Mouse (Mus musculus) MEL (cell line): ENCODE data around the gene Rhoh. TPM values are rescaled to one million over a fixed set of nuclear protein-coding genes. Genes with fewer than 3 reads are reported as not detected.

Experiments used
- DNase-seq: peaks from one replicate; pipeline ENCODE4 v3.0.0; 2011; ENCODE audit warnings: low read depth, low spot score
- H3K27ac ChIP-seq: 2 replicates; pipeline ENCODE4 v1.5.1; 2012; ENCODE audit warnings: low read depth, mild to moderate bottlenecking, control low read depth, low read length, moderate library complexity; ENCODE audit not compliant: control insufficient read depth
- H3K27me3 ChIP-seq, 2 experiments: fragments of 150-350 bp in 1 of 2; sonication (generic) in 1 of 2; 2 replicates each; pipeline ENCODE4 v1.6.1; 2012; ENCODE audit warnings: low read length in 2 of 2, mild to moderate bottlenecking in 2 of 2, improper control_type of control experiment in 1 of 2, moderate library complexity in 1 of 2; ENCODE audit not compliant: insufficient read depth in 2 of 2, control insufficient read depth in 1 of 2
- H3K36me3 ChIP-seq, 2 experiments: 2 replicates each; pipeline ENCODE4 v1.6.1; 2012 to 2014; ENCODE audit warnings: low read length in 2 of 2, improper control_type of control experiment in 1 of 2, inconsistent platforms in 1 of 2, mild to moderate bottlenecking in 1 of 2; ENCODE audit not compliant: insufficient read depth in 2 of 2, control insufficient read depth in 1 of 2
- H3K4me1 ChIP-seq, 2 experiments: fragments of 150-350 bp in 1 of 2; sonication (generic) in 1 of 2; 2 replicates each; pipeline ENCODE4 v1.6.1; 2012; ENCODE audit warnings: low read length in 2 of 2, improper control_type of control experiment in 1 of 2, mild to moderate bottlenecking in 1 of 2; ENCODE audit not compliant: insufficient read depth in 2 of 2, control insufficient read depth in 1 of 2
- H3K4me3 ChIP-seq, 2 experiments: fragments of 150-350 bp in 1 of 2; sonication (generic) in 1 of 2; 2 replicates each; pipeline ENCODE4 v1.5.1; 2012; ENCODE audit warnings: low read depth in 2 of 2, low read length in 2 of 2, mild to moderate bottlenecking in 2 of 2, moderate library complexity in 2 of 2, control low read depth in 1 of 2, improper control_type of control experiment in 1 of 2; ENCODE audit not compliant: control insufficient read depth in 1 of 2, insufficient read depth in 1 of 2
- H3K79me2 ChIP-seq: 2 replicates; pipeline ENCODE4 v1.6.1; 2012; ENCODE audit warnings: mild to moderate bottlenecking, low read length, moderate library complexity; ENCODE audit not compliant: control insufficient read depth, poor library complexity, insufficient read depth
- H3K9ac ChIP-seq: 2 replicates; pipeline ENCODE4 v1.6.1; 2012; ENCODE audit warnings: low read depth, mild to moderate bottlenecking, control low read depth, low read length, moderate library complexity; ENCODE audit not compliant: control insufficient read depth, poor library complexity, severe bottlenecking
- H3K9me3 ChIP-seq: fragments of 150-350 bp; sonication (generic); replicated peaks from 2 replicates; pipeline ENCODE4 v1.6.1; 2012; ENCODE audit warnings: mild to moderate bottlenecking, low read length, improper control_type of control experiment, moderate library complexity; ENCODE audit not compliant: insufficient read depth
- CHD2 ChIP-seq: IDR thresholded peaks from 2 replicates; pipeline ENCODE4 v1.6.1; 2011; ENCODE audit warnings: low read length, improper control_type of control experiment
- CTCF ChIP-seq, 3 experiments: IDR thresholded peaks in 2 of 3; conservative IDR thresholded peaks in 1 of 3; 2 replicates each; pipeline ENCODE4 v1.5.1; 2011 to 2012; ENCODE audit warnings: low read length in 3 of 3, low read depth in 2 of 3, mild to moderate bottlenecking in 2 of 3, improper control_type of control experiment in 1 of 3, inconsistent platforms in 1 of 3, mixed read lengths in 1 of 3, moderate library complexity in 1 of 3; ENCODE audit not compliant: control insufficient read depth in 1 of 3, insufficient read depth in 1 of 3, poor library complexity in 1 of 3, severe bottlenecking in 1 of 3
- E2F4 ChIP-seq: IDR thresholded peaks from 2 replicates; pipeline ENCODE4 v1.6.1; 2011; ENCODE audit warnings: low read depth, low read length, improper control_type of control experiment, borderline replicate concordance
- EP300 ChIP-seq, 2 experiments: IDR thresholded peaks; 2 replicates each; pipeline ENCODE4 v1.6.1; 2011; ENCODE audit warnings: improper control_type of control experiment in 2 of 2, low read length in 2 of 2, low read depth in 1 of 2, mild to moderate bottlenecking in 1 of 2
- ETS1 ChIP-seq: IDR thresholded peaks from 2 replicates; pipeline ENCODE4 v1.6.1; 2012; ENCODE audit warnings: low read depth, mild to moderate bottlenecking, inconsistent platforms, low read length, improper control_type of control experiment, moderate library complexity
- GABPA ChIP-seq: IDR thresholded peaks from 2 replicates; pipeline ENCODE4 v1.6.1; 2012; ENCODE audit warnings: low read depth, mild to moderate bottlenecking, inconsistent platforms, low read length, improper control_type of control experiment, moderate library complexity
- GATA1 ChIP-seq: IDR thresholded peaks from 2 replicates; pipeline ENCODE4 v1.6.1; 2011; ENCODE audit warnings: low read depth, low read length, improper control_type of control experiment
- KAT2A ChIP-seq: conservative IDR thresholded peaks from 2 replicates; pipeline ENCODE4 v1.6.1; 2012; ENCODE audit warnings: low read depth, low read length, improper control_type of control experiment, inconsistent platforms
- MAFK ChIP-seq: IDR thresholded peaks from 2 replicates; pipeline ENCODE4 v1.6.1; 2011; ENCODE audit warnings: low read depth, mild to moderate bottlenecking, low read length, improper control_type of control experiment, borderline replicate concordance
- MAX ChIP-seq: IDR thresholded peaks from 2 replicates; pipeline ENCODE4 v1.6.1; 2011; ENCODE audit warnings: low read length, improper control_type of control experiment
- MAZ ChIP-seq: IDR thresholded peaks from 2 replicates; pipeline ENCODE4 v1.6.1; 2012; ENCODE audit warnings: low read depth, mild to moderate bottlenecking, inconsistent platforms, low read length, improper control_type of control experiment
- MYB ChIP-seq: IDR thresholded peaks from 2 replicates; pipeline ENCODE4 v1.6.1; 2011; ENCODE audit warnings: mild to moderate bottlenecking, low read depth, low read length, improper control_type of control experiment
- NELFE ChIP-seq: IDR thresholded peaks from 2 replicates; pipeline ENCODE4 v1.6.1; 2011; ENCODE audit warnings: low read depth, low read length, improper control_type of control experiment
- POLR2AphosphoS5 ChIP-seq: IDR thresholded peaks from 2 replicates; pipeline ENCODE4 v1.6.1; 2012; ENCODE audit warnings: low read depth, borderline replicate concordance, mild to moderate bottlenecking, inconsistent platforms, low read length, moderate library complexity, mixed read lengths
- RCOR1 ChIP-seq: IDR thresholded peaks from 2 replicates; pipeline ENCODE4 v1.6.1; 2012; ENCODE audit warnings: low read depth, mild to moderate bottlenecking, inconsistent platforms, low read length, improper control_type of control experiment
- SMC3 ChIP-seq: IDR thresholded peaks from 2 replicates; pipeline ENCODE4 v1.6.1; 2011; ENCODE audit warnings: low read depth, low read length, improper control_type of control experiment
- TAL1 ChIP-seq: IDR thresholded peaks from 2 replicates; pipeline ENCODE4 v1.6.1; 2012; ENCODE audit warnings: mild to moderate bottlenecking, inconsistent platforms, low read length, moderate library complexity, mixed read lengths
- TBP ChIP-seq: IDR thresholded peaks from 2 replicates; pipeline ENCODE4 v1.8.0; 2011; ENCODE audit warnings: low read depth, low read length, improper control_type of control experiment
- TCF12 ChIP-seq: IDR thresholded peaks from 2 replicates; pipeline ENCODE4 v1.6.1; 2014; ENCODE audit warnings: low read depth, mild to moderate bottlenecking, inconsistent platforms, low read length, improper control_type of control experiment, moderate library complexity
- UBTF ChIP-seq: IDR thresholded peaks from 2 replicates; pipeline ENCODE4 v1.6.1; 2012; ENCODE audit warnings: low read depth, mild to moderate bottlenecking, inconsistent platforms, low read length, improper control_type of control experiment, moderate library complexity, borderline replicate concordance; ENCODE audit not compliant: insufficient read depth
- USF1 ChIP-seq: IDR thresholded peaks from 2 replicates; pipeline ENCODE4 v1.6.1; 2014; ENCODE audit warnings: low read depth, mild to moderate bottlenecking, inconsistent platforms, low read length, improper control_type of control experiment, moderate library complexity
- USF2 ChIP-seq, 2 experiments: IDR thresholded peaks; 2 replicates each; pipeline ENCODE4 v1.6.1; 2011 to 2012; ENCODE audit warnings: improper control_type of control experiment in 2 of 2, low read length in 2 of 2, borderline replicate concordance in 1 of 2, inconsistent platforms in 1 of 2, low read depth in 1 of 2, mild to moderate bottlenecking in 1 of 2; ENCODE audit not compliant: insufficient read depth in 1 of 2
- ZC3H11A ChIP-seq: IDR thresholded peaks from 2 replicates; pipeline ENCODE4 v1.6.1; 2012; ENCODE audit warnings: low read depth, mild to moderate bottlenecking, inconsistent platforms, low read length, improper control_type of control experiment
- ZMIZ1 ChIP-seq: IDR thresholded peaks from 2 replicates; pipeline ENCODE4 v1.6.1; 2012; ENCODE audit warnings: low read depth, mild to moderate bottlenecking, inconsistent platforms, low read length, improper control_type of control experiment, moderate library complexity
- polyA plus RNA-seq, 2 experiments: library from polyadenylated mRNA; stranded (reverse) in 1 of 2; unstranded in 1 of 2; fragments of >175 nt in 1 of 2; fragments of >200 nt in 1 of 2; gene quantifications; 2 replicates each; pipeline versions ENCODE4 v1.2.1 to v1.2.4; 2012; ENCODE audit warnings: low replicate concordance in 2 of 2, low read depth in 1 of 2; ENCODE audit not compliant: insufficient read length in 2 of 2, insufficient read depth in 1 of 2, missing spikeins in 1 of 2
- total RNA-seq: library from RNA; depleted of rRNA; stranded (reverse); fragments of 300-350 nt; gene quantifications from 2 replicates; pipeline ENCODE4 v1.2.3, GENCODE M21; 2012

The Rhoh gene
- total and polyA plus RNA-seq, 3 experiments = 0.15 to 0.31 TPM; not detected in 1

- no peaks in the 10 kb centered on the region for H3K79me2 ChIP-seq
- no peak overlapping the region for H3K27ac ChIP-seq
- no peaks in the 10 kb centered on the region for H3K9me3 ChIP-seq
- H3K36me3 ChIP-seq = peaks cover 0 to 12% of the 10 kb centered on the region in 2 experiments; a peak in 2 of 4 replicates
- H3K27me3 ChIP-seq = no peaks in the 10 kb centered on the region
- no peak for DNase-seq
- H3K4me1 ChIP-seq = peaks cover 0 to 20% of the 10 kb centered on the region in 2 experiments
- H3K9ac ChIP-seq = no peak overlapping the region
- H3K4me3 ChIP-seq = no peak overlapping the region
- TF ChIP-seq SMC3 (no peak), MAX (no peak), UBTF (no peak), NELFE (no peak), MAFK (no peak), USF1 (no peak), KAT2A (no peak), TCF12 (no peak), EP300 (IDR thresholded peaks at IDR 0.05; ENCODE audit: low read depth in 1 of 2, low read length in 2 of 2) (no peak), ZMIZ1 (no peak), ETS1 (no peak), MAZ (no peak), MYB (no peak), ZC3H11A (no peak)
- TF ChIP-seq, all 39 proteins: peak for 0
Observed at GRCm38 (mm10) chr5:65918601-65919000, 57.6 kb downstream of the Rhoh start.

- Histone ChIP-seq H3K4me1 (peaks cover 0 to 20% of the 10 kb centered on the region in 2 experiments), H3K79me2 (no peaks in the 10 kb centered on the region), H3K36me3 (peaks cover 0 to 12% of the 10 kb centered on the region in 2 experiments; a peak in 2 of 4 replicates), H3K9ac (no peak overlapping the region), H3K27ac (no peak overlapping the region), H3K9me3 (no peaks in the 10 kb centered on the region), H3K27me3 (no peaks in the 10 kb centered on the region), H3K4me3 (no peak overlapping the region)
- peak; percentile 24 for DNase-seq
- TF ChIP-seq USF2 (IDR thresholded peaks at IDR 0.05; ENCODE audit: borderline replicate concordance in 1 of 2, insufficient read depth in 1 of 2, low read depth in 1 of 2, low read length in 2 of 2) = no peak
- no peak for TF ChIP-seq NELFE
- no peak for TF ChIP-seq CTCF (IDR thresholded peaks at IDR 0.05 in 2 of 3, conservative IDR thresholded peaks at IDR 0.05 in 1 of 3; ENCODE audit: control insufficient read depth in 1 of 3, insufficient read depth in 1 of 3, low read depth in 2 of 3, low read length in 3 of 3, poor library complexity in 1 of 3, severe bottlenecking in 1 of 3)
- no peak for TF ChIP-seq MYB
- TF ChIP-seq TBP = no peak
- no peak for TF ChIP-seq GATA1
- no peak for TF ChIP-seq CHD2
- TF ChIP-seq TCF12 = no peak
- TF ChIP-seq TAL1 = no peak
- TF ChIP-seq ETS1 = no peak
- TF ChIP-seq POLR2AphosphoS5 = no peak
- no peak for TF ChIP-seq GABPA
- no peak for TF ChIP-seq MAFK
- no peak for TF ChIP-seq RCOR1
- TF ChIP-seq E2F4 = no peak
Observed at GRCm38 (mm10) chr5:65919326-65919725, 58.3 kb downstream of the Rhoh start.
